Mouse (Mus musculus): ENCODE data around the gene Xxylt1.

Gene Xxylt1

GRCm38 (mm10) chr16:30988225-30988624 lies 93.0 kb downstream of the Xxylt1 start:
- DNase-seq (ENCODE audit: low spot score), result no peak

GRCm38 (mm10) chr16:30987684-30988083 lies 93.5 kb downstream of the Xxylt1 start:
- DNase-seq (ENCODE audit: low spot score), result no peak

GRCm38 (mm10) chr16:30984826-30985545 lies 96.2 kb downstream of the Xxylt1 start:
- DNase-seq (ENCODE audit: low spot score), result no peak

GRCm38 (mm10) chr16:30984101-30984500 lies 97.1 kb downstream of the Xxylt1 start:
- DNase-seq (ENCODE audit: low spot score), result no peak

- DNase-seq (ENCODE audit: low spot score), result no peak
Observed at GRCm38 (mm10) chr16:30983699-30984098, 97.5 kb downstream of the Xxylt1 start.

GRCm38 (mm10) chr16:30983281-30983680 lies 98.0 kb downstream of the Xxylt1 start:
- DNase-seq (ENCODE audit: low spot score), result no peak

GRCm38 (mm10) chr16:30981345-30981744 lies 99.9 kb downstream of the Xxylt1 start:
- DNase-seq (ENCODE audit: low spot score), result no peak

- DNase-seq (ENCODE audit: low spot score), result no peak
Observed at GRCm38 (mm10) chr16:30979905-30980304, 101.3 kb downstream of the Xxylt1 start.

GRCm38 (mm10) chr16:30977728-30978127 lies 103.5 kb downstream of the Xxylt1 start:
- no peak for DNase-seq (ENCODE audit: low spot score)

- DNase-seq (ENCODE audit: low spot score), result peak; percentile 97
Observed at GRCm38 (mm10) chr16:30977186-30977585, 104.0 kb downstream of the Xxylt1 start.

- DNase-seq (ENCODE audit: low spot score), result no peak
Observed at GRCm38 (mm10) chr16:30974549-30974948, 106.7 kb downstream of the Xxylt1 start.

- DNase-seq (ENCODE audit: low spot score), result peak; percentile 58
Observed at GRCm38 (mm10) chr16:30973416-30973815, 107.8 kb downstream of the Xxylt1 start.

GRCm38 (mm10) chr16:30971950-30972541 lies 109.2 kb downstream of the Xxylt1 start:
- no peak for DNase-seq (ENCODE audit: low spot score)

GRCm38 (mm10) chr16:30969266-30970064 lies 111.8 kb downstream of the Xxylt1 start:
- peak; percentile 43 for DNase-seq (ENCODE audit: low spot score)

- no peak for DNase-seq (ENCODE audit: low spot score)
Observed at GRCm38 (mm10) chr16:30968402-30969151, 112.7 kb downstream of the Xxylt1 start.

- no peak for DNase-seq (ENCODE audit: low spot score)
Observed at GRCm38 (mm10) chr16:30966684-30967083, 114.5 kb downstream of the Xxylt1 start.

- DNase-seq (ENCODE audit: low spot score), result no peak
Observed at GRCm38 (mm10) chr16:30964891-30965290, 116.3 kb downstream of the Xxylt1 start.

GRCm38 (mm10) chr16:30964411-30964810 lies 116.8 kb downstream of the Xxylt1 start:
- no peak for DNase-seq (ENCODE audit: low spot score)

- no peak for DNase-seq (ENCODE audit: low spot score)
Observed at GRCm38 (mm10) chr16:30962515-30962914, 118.7 kb downstream of the Xxylt1 start.

- no peak for DNase-seq (ENCODE audit: low spot score)
Observed at GRCm38 (mm10) chr16:30961176-30961575, 120.1 kb downstream of the Xxylt1 start.

- DNase-seq (ENCODE audit: low spot score), result no peak
Observed at GRCm38 (mm10) chr16:30960266-30960665, 121.0 kb downstream of the Xxylt1 start.

GRCm38 (mm10) chr16:30959692-30960091 lies 121.5 kb downstream of the Xxylt1 start:
- DNase-seq (ENCODE audit: low spot score), result no peak

Measured in retina, embryonic 14.5 days (tissue).